Mouse (Mus musculus) lung, postnatal 10 days (tissue): ENCODE measurements around the gene Cd55.
"Not testable (repeated sequence)": the region's sequence is repeated elsewhere in the genome, so short reads cannot be mapped to it uniquely, and the experiment has no call there.

Experiments used
- DNase-seq: peaks from one replicate; pipeline ENCODE4 v3.0.0; 2021

Cd55 gene

GRCm38 (mm10) chr1:130422033-130422432, 40.5 kb downstream of the Cd55 start:
- DNase-seq: not testable (repeated sequence)

GRCm38 (mm10) chr1:130397109-130397508, 65.4 kb downstream of the Cd55 start:
- not testable (repeated sequence) for DNase-seq
